Mouse (Mus musculus) liver, embryonic 13.5 days (tissue): ENCODE measurements around the gene Elovl7. TPM values are rescaled to one million over a fixed set of nuclear protein-coding genes. Genes with fewer than 3 reads are reported as not detected.

Experiments used
- ATAC-seq: fragments of 200-750 bp; cut with Nextera tagmentation; 2 replicates; pipeline ENCODE4 v1.8.0; 2017; ENCODE audit warnings: low read depth, mild to moderate bottlenecking, moderate number of reproducible peaks, moderate library complexity
- DNase-seq: peaks from one replicate; pipeline ENCODE4 v3.0.0; 2022
- H3K27ac ChIP-seq: fragments of 300-500 bp; sonication (generic); 2 replicates; pipeline ENCODE4 v1.5.1; 2015; ENCODE audit warnings: moderate library complexity, mild to moderate bottlenecking, inconsistent platforms
- H3K27me3 ChIP-seq: fragments of 300-500 bp; sonication (generic); 2 replicates; pipeline ENCODE4 v1.6.1; 2015; ENCODE audit warnings: mild to moderate bottlenecking, inconsistent platforms
- H3K36me3 ChIP-seq: fragments of 300-500 bp; sonication (generic); 2 replicates; pipeline ENCODE4 v1.6.1; 2015; ENCODE audit warnings: mild to moderate bottlenecking, inconsistent platforms
- H3K4me1 ChIP-seq: fragments of 300-500 bp; sonication (generic); replicated peaks from 2 replicates; pipeline ENCODE4 v1.6.1; 2015; ENCODE audit warnings: inconsistent platforms
- H3K4me2 ChIP-seq: fragments of 300-500 bp; sonication (generic); 2 replicates; pipeline ENCODE4 v1.6.1; 2015; ENCODE audit warnings: inconsistent platforms, mild to moderate bottlenecking, moderate library complexity
- H3K4me3 ChIP-seq: fragments of 300-500 bp; sonication (generic); replicated peaks from 2 replicates; pipeline ENCODE4 v1.5.1; 2015; ENCODE audit warnings: mild to moderate bottlenecking, inconsistent platforms
- H3K9ac ChIP-seq: fragments of 300-500 bp; sonication (generic); 2 replicates; pipeline ENCODE4 v1.6.1; 2015; ENCODE audit warnings: mild to moderate bottlenecking, inconsistent platforms
- H3K9me3 ChIP-seq: fragments of 300-500 bp; sonication (generic); replicated peaks from 2 replicates; pipeline ENCODE4 v1.6.1; 2016; ENCODE audit warnings: inconsistent platforms
- WGBS: fragments of 180-500 bp; shearing (Covaris S2); methylation state at CpG from one replicate; pipeline ENCODE4 v1.1.7; 2015; ENCODE audit not compliant: insufficient replicate concordance; 5-methylcytosine and 5-hydroxymethylcytosine counted together
- polyA plus RNA-seq: library from polyadenylated mRNA; unstranded; fragments of >200 nt; fragmentation: Nextera tagmentation; extraction: Ambion mirVana; gene quantifications from 2 replicates; pipeline ENCODE4 v1.2.1, GENCODE M21; 2015

The Elovl7 gene
- polyA plus RNA-seq, 1 experiment from 2014 or later: 2.0 TPM

- Histone ChIP-seq H3K9ac (no peak overlapping the region), H3K36me3 (peaks cover 47% of the 10 kb centered on the region), H3K27me3 (no peaks in the 10 kb centered on the region), H3K4me1 (peaks cover 6% of the 10 kb centered on the region; the same call in 1 of the 2 replicates), H3K9me3 (no peaks in the 10 kb centered on the region), H3K27ac (no peak overlapping the region), H3K4me2 (no peak overlapping the region), H3K4me3 (no peak overlapping the region)
- DNase-seq (no peak), ATAC-seq (no peak)
- 87% methylated on average over 10 of the region's 10 CpGs for WGBS
Measured at GRCm38 (mm10) chr13:108326351-108326750, 112.1 kb downstream of the Elovl7 start.

GRCm38 (mm10) chr13:108327047-108327446 lies 112.8 kb downstream of the Elovl7 start:
- no peak overlapping the region for H3K27ac ChIP-seq
- peaks cover 53% of the 10 kb centered on the region for H3K36me3 ChIP-seq
- no peak overlapping the region for H3K4me3 ChIP-seq
- peaks cover 6% of the 10 kb centered on the region; the same call in 1 of the 2 replicates for H3K4me1 ChIP-seq
- WGBS: 80% methylated on average over 7 of the region's 7 CpGs
- DNase-seq (no peak), ATAC-seq (no peak)
- no peaks in the 10 kb centered on the region for H3K9me3 ChIP-seq
- H3K9ac ChIP-seq: no peak overlapping the region
- no peaks in the 10 kb centered on the region for H3K27me3 ChIP-seq
- no peak overlapping the region for H3K4me2 ChIP-seq

- ATAC-seq: no peak
- Histone ChIP-seq H3K4me2 (no peak overlapping the region), H3K27ac (no peak overlapping the region), H3K9me3 (no peaks in the 10 kb centered on the region), H3K9ac (no peak overlapping the region), H3K36me3 (peaks cover 62% of the 10 kb centered on the region), H3K4me3 (no peak overlapping the region), H3K4me1 (peaks cover 6% of the 10 kb centered on the region; the same call in 1 of the 2 replicates), H3K27me3 (no peaks in the 10 kb centered on the region)
- DNase-seq: no peak
- WGBS: 89% methylated on average over 21 of the region's 21 CpGs
Measured at GRCm38 (mm10) chr13:108328406-108329180, 114.4 kb downstream of the Elovl7 start.

DNA sequence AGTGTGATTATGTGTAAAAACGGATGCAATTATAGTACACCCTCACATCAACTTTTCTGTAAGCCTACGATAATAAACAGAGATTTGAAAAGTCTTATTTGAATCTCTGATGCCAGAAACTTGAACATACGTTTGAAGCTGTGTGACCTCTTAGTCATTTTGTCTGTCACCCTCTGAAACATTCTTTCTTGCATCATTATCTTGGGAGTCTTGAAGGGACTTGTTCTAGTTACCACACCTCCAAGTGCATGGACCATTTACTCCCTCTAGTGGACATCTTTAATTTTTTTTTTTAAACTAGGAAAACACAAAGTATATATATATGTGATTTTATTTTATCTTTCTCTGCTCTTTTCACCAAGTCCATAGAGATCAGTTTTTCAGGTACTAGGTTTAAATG lies 115.5 kb downstream of the Elovl7 start:
- 63% methylated on average over 3 of the region's 3 CpGs for WGBS
- DNase-seq (no peak), ATAC-seq (no peak)
- Histone ChIP-seq H3K36me3 (peaks cover 51% of the 10 kb centered on the region), H3K9ac (no peak overlapping the region), H3K27me3 (no peaks in the 10 kb centered on the region), H3K9me3 (no peaks in the 10 kb centered on the region), H3K4me1 (peaks cover 6% of the 10 kb centered on the region; the same call in 1 of the 2 replicates), H3K27ac (no peak overlapping the region), H3K4me2 (no peak overlapping the region), H3K4me3 (no peak overlapping the region)

Other genes starting within 250 kb of the Elovl7 start
- gene Smim15, start 170.0 kb upstream of the Elovl7 start, polyA plus RNA-seq: 28.0 and 36.9 TPM in 2 replicates
- 44.7 and 54.2 TPM in 2 replicates for gene Ndufaf2, start 55.8 kb upstream of the Elovl7 start, polyA plus RNA-seq
- 10.6 and 11.3 TPM in 2 replicates for gene Ercc8, start 55.7 kb upstream of the Elovl7 start, polyA plus RNA-seq
- gene Depdc1b, start 101.9 kb downstream of the Elovl7 start, polyA plus RNA-seq: 9.7 and 11.9 TPM in 2 replicates
- gene Pde4d, start 235.5 kb downstream of the Elovl7 start, polyA plus RNA-seq: 11.7 and 11.8 TPM in 2 replicates